ENCODE assay signal across 15 mouse cellular contexts in genomic region chr17:62875727-62876126, GRCm38 (mm10). TPM values are rescaled to one million over a fixed set of nuclear protein-coding genes. Genes with fewer than 3 reads are reported as not detected.
A peak's percentile ranks its signal among the peaks of the same experiment; 100 is the strongest.
DNase-seq lines count a peak whose midpoint lies in the region; ATAC-seq and TF ChIP-seq lines count a peak whose summit lies in the region.
"Had no signal": no experiment of that assay in that cellular context is flagged by ENCODE, and none has a peak within 500 bp of the region (broad histone marks: within the 10 kb centered on the region; RNA-seq: fewer than 3 reads in every experiment).

No protein-coding gene starts in this region.

- H3K4me3 ChIP-seq in embryonic facial prominence, embryonic 12.5 days = no peak overlapping the region
- peak overlapping the region; percentile 17 for H3K4me3 ChIP-seq in midbrain, embryonic 12.5 days
- H3K4me3 ChIP-seq in stomach, postnatal 0 days (ENCODE audit: low read depth, low read length) = no peak overlapping the region
- H3K4me3 ChIP-seq: layer of hippocampus, adult 2 months; limb, embryonic 12.5 days had no signal

- 12% methylated on average over 3 of the region's 3 CpGs for WGBS in embryonic facial prominence, embryonic 12.5 days
- WGBS in midbrain, embryonic 12.5 days = 6% methylated on average over 3 of the region's 3 CpGs
- 20% methylated on average over 3 of the region's 3 CpGs for WGBS in stomach, postnatal 0 days

- TF ChIP-seq EP300 in stomach, postnatal 0 days (optimal IDR thresholded peaks at IDR 0.05) = no peak

- H3K4me2 ChIP-seq in embryonic facial prominence, embryonic 12.5 days (replicated peaks) = 0 out of 2 replicates have a peak overlapping the region, but pooled peaks have one; percentile 15
- peak overlapping the region; percentile 44 for H3K4me2 ChIP-seq in midbrain, embryonic 12.5 days (replicated peaks)
- H3K4me2 ChIP-seq in stomach, postnatal 0 days (replicated peaks; ENCODE audit: low read depth) = no peak overlapping the region
- H3K4me2 ChIP-seq: limb, embryonic 12.5 days had no signal

- ATAC-seq in embryonic facial prominence, embryonic 12.5 days (ENCODE audit: insufficient number of reproducible peaks, insufficient read depth, low FRiP score, low TSS enrichment) = no peak
- no peak for ATAC-seq in midbrain, embryonic 12.5 days (ENCODE audit: low FRiP score, low read depth)
- ATAC-seq in stomach, postnatal 0 days (ENCODE audit: low FRiP score, low TSS enrichment) = no peak

- no peak overlapping the region for H3K9ac ChIP-seq in embryonic facial prominence, embryonic 12.5 days
- peak overlapping the region; percentile 46 for H3K9ac ChIP-seq in midbrain, embryonic 12.5 days (replicated peaks)
- no peak overlapping the region for H3K9ac ChIP-seq in stomach, postnatal 0 days (ENCODE audit: low read length)
- H3K9ac ChIP-seq: limb, embryonic 12.5 days had no signal

- no peaks in the 10 kb centered on the region for H3K36me3 ChIP-seq in embryonic facial prominence, embryonic 12.5 days
- H3K36me3 ChIP-seq in midbrain, embryonic 12.5 days = no peaks in the 10 kb centered on the region
- H3K36me3 ChIP-seq in stomach, postnatal 0 days (ENCODE audit: control insufficient read depth, insufficient read depth, low read length) = no peaks in the 10 kb centered on the region
- H3K36me3 ChIP-seq: limb, embryonic 12.5 days had no signal

- peak; percentile 37 for DNase-seq in adrenal gland, postnatal 10 days
- no peak for DNase-seq in adrenal gland, adult 8-10 months
- peak; percentile 44 for DNase-seq in 3T3-L1 (ENCODE audit: low read depth, low spot score)
- no peak for DNase-seq in kidney, postnatal 36 days
- DNase-seq in cerebellum, postnatal 4 days (ENCODE audit: low spot score in 2 of 2) = no peak
- no peak for DNase-seq in stomach, postnatal 0 days (ENCODE audit: low spot score)
- DNase-seq: cerebellum, adult 8-10 months; gastrocnemius, postnatal 25 days; kidney, adult 18-20 months; lung, postnatal 14 days; right cerebral cortex, postnatal 25 days had no signal

- H3K9me3 ChIP-seq in embryonic facial prominence, embryonic 12.5 days = no peaks in the 10 kb centered on the region
- H3K9me3 ChIP-seq in midbrain, embryonic 12.5 days = no peaks in the 10 kb centered on the region
- no peaks in the 10 kb centered on the region for H3K9me3 ChIP-seq in stomach, postnatal 0 days (ENCODE audit: control insufficient read depth, low read length)
- H3K9me3 ChIP-seq: limb, embryonic 12.5 days had no signal

- no peaks in the 10 kb centered on the region for H3K27me3 ChIP-seq in embryonic facial prominence, embryonic 12.5 days
- H3K27me3 ChIP-seq in midbrain, embryonic 12.5 days = peaks cover 23% of the 10 kb centered on the region
- H3K27me3 ChIP-seq in stomach, postnatal 0 days (ENCODE audit: control insufficient read depth, insufficient read depth, low read length) = no peaks in the 10 kb centered on the region
- H3K27me3 ChIP-seq: limb, embryonic 12.5 days had no signal

- no peak overlapping the region for H3K27ac ChIP-seq in embryonic facial prominence, embryonic 12.5 days
- H3K27ac ChIP-seq in midbrain, embryonic 12.5 days (replicated peaks) = no peak overlapping the region
- no peak overlapping the region for H3K27ac ChIP-seq in stomach, postnatal 0 days (replicated peaks)
- H3K27ac ChIP-seq: layer of hippocampus, adult 2 months; limb, embryonic 12.5 days had no signal

- H3K4me1 ChIP-seq in embryonic facial prominence, embryonic 12.5 days = peaks cover 22% of the 10 kb centered on the region
- peaks cover 31% of the 10 kb centered on the region for H3K4me1 ChIP-seq in midbrain, embryonic 12.5 days
- no peaks in the 10 kb centered on the region for H3K4me1 ChIP-seq in stomach, postnatal 0 days (replicated peaks; ENCODE audit: control insufficient read depth, insufficient read depth)

- TF ChIP-seq CTCF in stomach, postnatal 0 days (IDR thresholded peaks at IDR 0.05; ENCODE audit: low read depth) = no peak

RNA-seq across cellular contexts. Expression of gene Efna5, which starts 5.4 kb away (rescaled TPM):
- 10 to 100 TPM; 24.5 to 30.3 TPM for total RNA-seq in adrenal gland, postnatal 10 days (2021)
- 10 to 100 TPM; 13.8 to 20.8 (median 16.9) TPM for total RNA-seq in adrenal gland, adult 8-10 months (2022)
- 72.4 and 82.6 TPM in 2 replicates for polyA plus RNA-seq in embryonic facial prominence, embryonic 12.5 days (2016; fragmentation: Nextera tagmentation; extraction: Ambion mirVana)
- polyA plus RNA-seq in midbrain, embryonic 12.5 days (2016; fragmentation: Nextera tagmentation; extraction: Ambion mirVana) = 85.4 and 115 TPM in 2 replicates
- 23.3 and 23.9 TPM in 2 replicates for polyA plus RNA-seq in stomach, postnatal 0 days (2015; fragmentation: Nextera tagmentation; extraction: Ambion mirVana)

Comparison
In these comparisons a context has a peak if more than half of its experiments do, and no peak if none do; other contexts are left out.
1. DNase-seq: peak in adrenal gland, postnatal 10 days (single experiment) and 3T3-L1 (single experiment); none in adrenal gland, adult 8-10 months (single experiment), kidney, postnatal 36 days (0 of 2), cerebellum, postnatal 4 days (0 of 2) and stomach, postnatal 0 days (single experiment).